ENCODE assay signal across 9 mouse cellular contexts in genomic region chr7:44465111-44465510, GRCm38 (mm10). TPM values are rescaled to one million over a fixed set of nuclear protein-coding genes. Genes with fewer than 3 reads are reported as not detected.
DNase-seq lines count a peak whose midpoint lies in the region; ATAC-seq lines count a peak whose summit lies in the region.
"Had no signal": no experiment of that assay in that cellular context is flagged by ENCODE, and none has a peak within 500 bp of the region (broad histone marks: within the 10 kb centered on the region; RNA-seq: fewer than 3 reads in every experiment).

TSS of gene Aspdh (plus strand) at chr7:44465391.

- no peaks in the 10 kb centered on the region for H3K27me3 ChIP-seq in hindbrain, embryonic 16.5 days (replicated peaks; ENCODE audit: control insufficient read depth, insufficient read depth, low read length)
- H3K27me3 ChIP-seq in midbrain, embryonic 10.5 days (ENCODE audit: low read depth, poor library complexity, severe bottlenecking): peaks cover 46% of the 10 kb centered on the region

- no peak within 1 kb of the TSS for H3K4me2 ChIP-seq in hindbrain, embryonic 16.5 days (ENCODE audit: low read length)
- H3K4me2 ChIP-seq: limb, embryonic 13.5 days had no signal

- no peak within 1 kb of the TSS for H3K4me3 ChIP-seq in hindbrain, embryonic 16.5 days (ENCODE audit: low read length)
- H3K4me3 ChIP-seq in midbrain, embryonic 10.5 days: no peak within 1 kb of the TSS

- H3K9ac ChIP-seq in hindbrain, embryonic 16.5 days (ENCODE audit: low read depth, low read length): 0 out of 2 replicates have a peak within 1 kb of the TSS, but pooled peaks have one; percentile 1
- H3K9ac ChIP-seq: limb, embryonic 13.5 days had no signal

- peak within 1 kb of the TSS; percentile 81 for H3K27ac ChIP-seq in hindbrain, embryonic 16.5 days (ENCODE audit: low read depth, low read length)
- peak within 1 kb of the TSS; percentile 35 for H3K27ac ChIP-seq in midbrain, embryonic 10.5 days (replicated peaks)
- H3K27ac ChIP-seq: limb, embryonic 13.5 days had no signal

- H3K36me3 ChIP-seq in hindbrain, embryonic 16.5 days (ENCODE audit: control insufficient read depth, insufficient read depth, low read length): peaks cover 19% of the 10 kb centered on the region
- H3K36me3 ChIP-seq in midbrain, embryonic 10.5 days: peaks cover 44% of the 10 kb centered on the region

- no peak for ATAC-seq in hindbrain, embryonic 16.5 days

- 38% methylated on average over 2 of the region's 2 CpGs for WGBS in hindbrain, embryonic 16.5 days
- 51% methylated on average over 2 of the region's 2 CpGs for WGBS in midbrain, embryonic 10.5 days

- H3K4me1 ChIP-seq in hindbrain, embryonic 16.5 days (ENCODE audit: control insufficient read depth, insufficient read depth, low read depth, low read length): peaks cover 46% of the 10 kb centered on the region
- H3K4me1 ChIP-seq in midbrain, embryonic 10.5 days: peaks cover 71% of the 10 kb centered on the region

- no peaks in the 10 kb centered on the region for H3K9me3 ChIP-seq in hindbrain, embryonic 16.5 days (ENCODE audit: control insufficient read depth, low read length)
- H3K9me3 ChIP-seq in midbrain, embryonic 10.5 days (replicated peaks): no peaks in the 10 kb centered on the region
- H3K9me3 ChIP-seq: limb, embryonic 13.5 days had no signal

- DNase-seq in kidney, adult 11 months: peak; percentile 78
- DNase-seq in kidney, postnatal 10 days: no peak
- DNase-seq in cerebellum, postnatal 14 days: peak; percentile 57 to 65
- peak; percentile 12 for DNase-seq in midbrain, embryonic 10.5 days (ENCODE audit: low spot score)
- DNase-seq in thymus, postnatal 36 days: no peak
- DNase-seq in adipocyte (ENCODE audit: low spot score): no peak
- no peak for DNase-seq in testis, postnatal 14 days (ENCODE audit: low spot score)

RNA-seq across cellular contexts. Expression of gene Aspdh, which starts in this region (rescaled TPM):
- polyA plus RNA-seq in hindbrain, embryonic 16.5 days (2015; fragmentation: Nextera tagmentation; extraction: Ambion mirVana): 3.1 and 3.9 TPM in 2 replicates
- 0.99 and 2.0 TPM in 2 replicates for polyA plus RNA-seq in midbrain, embryonic 10.5 days (2016; fragmentation: Nextera tagmentation; extraction: Ambion mirVana)

Comparison
In these comparisons a context has a peak if more than half of its experiments do, and no peak if none do; other contexts are left out.
1. DNase-seq: peak in kidney, adult 11 months (single experiment), cerebellum, postnatal 14 days (2 of 2) and midbrain, embryonic 10.5 days (single experiment); none in kidney, postnatal 10 days (single experiment), thymus, postnatal 36 days (0 of 2), adipocyte (single experiment) and testis, postnatal 14 days (single experiment).